Mouse (Mus musculus) ovary, adult 18-20 months (tissue): ENCODE data around the gene Cyb561d2.
A peak's percentile ranks its signal among the peaks of the same experiment; 100 is the strongest.
"Not testable (repeated sequence)": the region's sequence is repeated elsewhere in the genome, so short reads cannot be mapped to it uniquely, and the experiment has no call there.

ENCODE experiments used
- DNase-seq: peaks from one replicate; pipeline ENCODE4 v3.0.0; 2022; ENCODE audit warnings: low spot score, mixed read lengths

The Cyb561d2 gene

DNA sequence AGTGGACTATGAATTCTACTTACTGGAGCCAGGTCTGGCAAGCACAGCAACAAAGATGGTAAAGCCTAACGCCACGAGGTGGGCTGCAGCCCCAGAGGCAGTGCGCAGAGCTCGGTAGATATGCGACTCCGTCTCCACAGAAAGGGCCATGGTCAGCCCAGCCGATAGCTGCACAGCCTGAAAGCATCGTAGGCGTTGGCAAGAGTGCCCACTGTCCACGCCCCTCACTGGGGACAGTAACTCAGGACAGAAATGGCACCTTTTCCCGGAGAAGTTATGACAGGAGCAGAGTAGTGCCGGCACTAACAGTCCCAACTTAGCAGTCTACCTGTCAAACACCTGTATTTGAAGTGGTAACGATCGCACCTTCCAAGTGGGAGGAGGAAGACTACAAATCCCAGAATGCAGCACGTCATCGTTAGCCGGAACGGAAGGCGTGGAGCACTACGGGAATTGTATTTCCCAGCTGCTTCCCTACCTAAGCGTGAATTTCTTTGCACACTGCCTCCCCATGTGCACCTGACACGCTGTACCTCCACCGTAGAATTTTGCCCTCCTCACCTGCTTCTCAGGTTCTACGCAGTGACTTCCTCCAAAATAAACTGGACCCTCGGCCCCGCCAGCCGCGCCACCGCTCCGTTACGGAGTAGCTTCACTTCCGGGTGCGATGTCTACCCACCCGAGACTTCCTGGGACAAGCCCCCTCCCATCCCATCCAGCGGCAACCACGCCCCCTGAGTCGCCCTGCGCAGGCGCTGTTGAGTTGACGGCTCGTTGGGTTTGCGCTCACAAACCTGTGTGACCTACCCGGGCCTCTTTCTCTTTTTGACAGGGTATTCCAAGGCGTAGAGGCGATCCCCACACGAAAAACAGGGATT is at the start of gene Cyb561d2, which contains the start of gene Nprl2:
Gene Cyb561d2 (minus strand): TSS at position 720 of the 878 bp plus-strand sequence.
Gene Nprl2 (plus strand): TSS at position 753 of the 878 bp plus-strand sequence.
- DNase-seq: peak; percentile 90

- DNase-seq: no peak
Measured at GRCm38 (mm10) chr9:107590773-107591060, 48.7 kb upstream of the Cyb561d2 start.

GRCm38 (mm10) chr9:107590058-107590772 is 48.2 kb upstream of the Cyb561d2 start:
- no peak for DNase-seq

DNA sequence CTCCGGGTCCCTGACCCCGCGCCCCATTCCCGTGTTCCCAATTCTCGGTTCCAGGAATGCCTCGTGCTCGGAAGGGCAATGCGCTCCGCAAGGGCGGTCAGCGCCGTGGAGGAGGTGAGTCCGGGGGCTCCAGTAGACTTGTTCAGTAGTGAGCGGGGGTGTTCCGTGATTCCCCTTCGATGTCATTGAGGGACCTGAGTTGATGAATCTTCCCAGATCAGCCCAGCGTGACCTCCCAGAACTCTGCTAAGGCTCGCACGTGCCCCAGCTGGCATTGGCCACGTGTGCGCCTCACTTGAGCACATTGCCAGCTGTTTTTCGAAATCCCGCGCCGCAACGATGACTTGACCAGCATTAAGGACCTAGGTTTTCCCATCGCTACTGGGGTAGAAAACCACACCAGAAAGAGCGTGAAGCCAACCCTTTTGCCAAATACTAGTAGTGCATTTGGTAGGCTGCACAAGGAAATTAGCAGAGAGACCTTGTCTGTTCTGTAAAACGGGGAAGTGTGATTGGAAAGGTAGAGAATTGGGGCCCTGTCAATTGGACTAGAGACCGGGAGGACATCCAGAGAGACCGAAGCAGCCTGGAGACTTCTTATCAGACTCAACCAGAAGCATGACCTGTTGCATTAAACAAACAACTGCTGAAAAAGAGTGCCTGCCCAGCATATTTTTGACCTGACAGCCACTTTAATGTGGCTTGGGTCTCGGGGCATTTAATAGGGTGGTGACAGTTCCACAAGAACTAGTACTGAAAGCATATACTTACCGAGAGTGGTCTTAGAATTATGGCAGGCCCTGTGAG is 46.0 kb upstream of the Cyb561d2 start:
- DNase-seq: no peak

GRCm38 (mm10) chr9:107586974-107587832 is 45.2 kb upstream of the Cyb561d2 start, which contains the start of gene Ifrd2:
Ifrd2 (plus strand) TSS chr9:107587642.
- peak; percentile 97 for DNase-seq

DNA sequence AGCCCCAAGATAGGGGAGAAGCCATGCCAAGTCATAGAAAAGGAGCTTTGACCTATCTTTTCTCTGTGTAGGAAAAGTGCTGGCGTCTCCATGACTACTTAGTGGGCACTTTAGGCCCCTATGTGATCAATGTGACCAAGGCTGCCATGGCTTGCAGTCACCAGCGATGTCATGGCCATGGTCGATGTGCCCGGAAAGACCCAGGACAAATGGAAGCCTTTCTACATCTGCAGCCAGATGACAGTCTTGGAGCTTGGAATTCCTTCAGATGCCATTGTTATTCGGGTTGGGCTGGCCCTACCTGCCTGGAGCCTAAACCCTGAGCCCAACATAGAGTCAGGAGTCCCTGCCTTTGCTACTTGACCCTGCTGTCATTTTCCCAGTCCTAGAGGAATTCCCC is 44.5 kb upstream of the Cyb561d2 start:
- no peak for DNase-seq

DNA sequence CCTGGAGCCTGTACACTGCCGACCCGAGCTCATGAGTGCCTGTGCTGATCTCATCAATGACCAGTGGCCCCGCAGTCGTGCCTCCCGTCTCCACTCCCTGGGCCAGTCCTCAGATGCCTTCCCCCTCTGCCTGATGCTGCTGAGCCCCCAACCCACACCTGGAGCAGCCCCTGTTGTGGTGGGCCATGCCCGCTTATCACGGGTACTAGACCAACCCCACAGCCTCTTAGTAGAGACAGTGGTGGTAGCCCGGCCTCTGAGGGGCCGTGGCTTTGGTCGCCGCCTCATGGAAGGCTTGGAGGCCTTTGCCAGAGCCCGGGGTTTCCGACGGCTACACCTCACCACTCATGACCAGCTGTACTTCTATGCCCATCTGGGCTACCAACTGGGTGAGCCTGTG is 41.2 kb upstream of the Cyb561d2 start:
- DNase-seq: no peak

GRCm38 (mm10) chr9:107582509-107583062 is 40.6 kb upstream of the Cyb561d2 start:
- DNase-seq: no peak

DNA sequence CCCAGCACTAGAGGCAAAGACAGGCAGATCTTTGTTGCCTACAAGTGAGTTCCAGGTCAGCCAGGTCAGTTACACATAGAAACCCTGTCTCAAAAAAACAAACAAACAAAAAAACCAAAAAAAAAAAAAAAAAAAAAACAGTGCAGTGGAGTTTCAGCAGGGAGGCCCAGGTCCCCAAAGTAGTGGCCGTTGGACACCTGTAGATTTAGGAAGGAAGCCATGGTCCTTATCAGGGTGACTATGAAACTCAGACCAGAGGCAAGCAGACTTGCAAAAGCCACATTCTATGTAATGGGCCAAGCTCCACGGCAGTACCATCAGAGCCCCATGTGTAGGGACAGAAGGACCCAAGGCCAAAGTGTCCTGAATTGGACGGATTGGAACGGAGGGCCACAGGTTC is 39.6 kb upstream of the Cyb561d2 start:
- DNase-seq: no peak

DNA sequence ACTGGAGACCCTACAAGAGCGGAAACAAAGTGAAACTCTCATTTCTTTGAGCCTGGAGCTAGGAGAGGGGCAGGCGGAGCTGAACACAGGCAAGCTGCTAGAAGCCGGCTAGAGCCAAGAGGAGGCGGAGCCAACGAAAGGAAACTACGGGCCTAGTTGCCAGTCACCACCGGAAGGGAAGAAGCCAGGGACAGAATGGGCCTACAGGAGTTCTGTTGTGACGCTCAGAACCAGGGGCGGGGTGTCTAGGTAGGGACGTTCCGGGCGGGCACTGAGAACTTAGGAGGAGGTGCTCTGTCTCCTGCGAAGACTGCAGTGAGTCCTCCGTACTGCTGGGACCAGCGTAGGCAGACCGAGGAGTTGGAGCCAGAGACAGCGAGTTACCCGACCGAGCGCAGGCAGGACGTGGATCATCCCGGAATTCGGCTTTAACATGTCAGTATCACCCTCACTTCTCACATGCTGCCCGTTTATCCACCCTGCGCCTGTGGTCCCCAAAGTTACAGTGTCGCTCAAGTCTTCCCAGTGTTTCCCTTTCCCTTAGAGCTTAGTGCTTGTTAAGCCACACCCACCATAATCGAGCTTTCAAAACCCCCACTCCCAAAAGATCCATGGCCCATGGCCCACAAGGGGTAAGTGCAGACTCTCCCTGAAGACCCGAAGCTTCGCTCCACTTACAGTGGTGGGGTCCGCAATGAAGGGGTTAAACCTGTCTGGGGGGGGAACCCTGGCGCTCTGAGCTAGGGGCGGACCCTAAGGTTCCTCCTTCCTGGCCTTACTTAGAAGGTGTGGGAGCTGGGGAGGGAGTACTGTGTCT is 38.7 kb upstream of the Cyb561d2 start, which contains the start of gene Hyal3:
Gene Hyal3 (plus strand): TSS at position 318 of the 817 bp plus-strand sequence.
- peak; percentile 89 for DNase-seq

GRCm38 (mm10) chr9:107579023-107579900 is 37.3 kb upstream of the Cyb561d2 start:
- DNase-seq: no peak

GRCm38 (mm10) chr9:107578587-107578986 is 36.6 kb upstream of the Cyb561d2 start, which contains the start of gene Naa80:
Naa80 (plus strand) TSS chr9:107578887.
- no peak for DNase-seq

DNA sequence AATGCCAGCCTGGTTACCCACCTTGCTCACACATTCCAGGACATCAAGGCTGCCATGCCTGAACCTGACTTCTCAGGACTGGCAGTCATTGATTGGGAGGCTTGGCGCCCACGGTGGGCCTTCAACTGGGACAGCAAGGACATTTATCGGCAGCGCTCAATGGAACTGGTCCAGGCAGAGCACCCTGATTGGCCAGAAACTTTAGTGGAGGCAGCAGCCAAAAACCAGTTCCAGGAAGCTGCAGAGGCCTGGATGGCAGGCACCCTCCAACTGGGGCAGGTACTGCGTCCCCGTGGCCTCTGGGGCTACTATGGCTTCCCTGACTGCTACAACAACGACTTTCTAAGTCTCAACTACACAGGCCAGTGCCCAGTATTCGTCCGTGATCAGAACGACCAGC is 35.9 kb upstream of the Cyb561d2 start:
- no peak for DNase-seq

DNA sequence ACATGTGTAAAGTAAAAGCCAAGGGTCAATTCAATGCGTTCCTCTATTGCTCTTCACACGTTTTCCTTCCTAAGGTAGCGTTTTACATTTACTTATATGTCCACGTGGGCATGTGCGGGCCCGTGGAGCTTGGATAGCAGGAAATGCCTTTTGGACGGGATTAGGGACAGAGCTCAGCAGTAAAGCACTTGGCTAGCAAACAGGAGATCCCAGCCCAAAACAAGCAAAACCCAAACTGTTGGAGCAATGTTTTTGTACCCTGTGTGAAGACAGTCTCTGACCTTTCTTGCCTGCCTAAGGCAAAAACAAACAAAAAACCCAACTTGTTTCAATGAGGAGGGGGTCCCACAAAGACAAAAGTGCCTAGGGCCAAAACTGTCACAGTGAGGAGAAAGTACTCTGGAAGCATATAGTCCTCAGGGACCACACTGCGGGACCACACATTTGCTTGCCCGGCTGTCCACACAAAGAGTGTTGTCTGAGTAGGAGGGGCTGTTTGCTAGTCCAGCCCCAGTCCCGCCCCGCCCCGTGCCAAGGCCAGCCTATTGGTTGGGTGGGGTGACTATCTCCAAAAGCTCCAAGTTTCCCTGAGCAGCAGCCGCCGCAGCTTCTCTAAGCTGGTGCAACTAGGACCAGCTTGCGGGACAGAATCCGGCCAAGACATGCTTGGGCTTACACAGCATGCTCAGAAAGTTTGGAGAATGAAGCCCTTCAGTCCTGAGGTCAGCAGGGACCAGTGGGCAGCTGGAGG is 34.5 kb upstream of the Cyb561d2 start, which contains the start of gene Hyal1:
Gene Hyal1 (plus strand): TSS at position 571 of the 751 bp plus-strand sequence.
- DNase-seq: peak; percentile 78

DNA sequence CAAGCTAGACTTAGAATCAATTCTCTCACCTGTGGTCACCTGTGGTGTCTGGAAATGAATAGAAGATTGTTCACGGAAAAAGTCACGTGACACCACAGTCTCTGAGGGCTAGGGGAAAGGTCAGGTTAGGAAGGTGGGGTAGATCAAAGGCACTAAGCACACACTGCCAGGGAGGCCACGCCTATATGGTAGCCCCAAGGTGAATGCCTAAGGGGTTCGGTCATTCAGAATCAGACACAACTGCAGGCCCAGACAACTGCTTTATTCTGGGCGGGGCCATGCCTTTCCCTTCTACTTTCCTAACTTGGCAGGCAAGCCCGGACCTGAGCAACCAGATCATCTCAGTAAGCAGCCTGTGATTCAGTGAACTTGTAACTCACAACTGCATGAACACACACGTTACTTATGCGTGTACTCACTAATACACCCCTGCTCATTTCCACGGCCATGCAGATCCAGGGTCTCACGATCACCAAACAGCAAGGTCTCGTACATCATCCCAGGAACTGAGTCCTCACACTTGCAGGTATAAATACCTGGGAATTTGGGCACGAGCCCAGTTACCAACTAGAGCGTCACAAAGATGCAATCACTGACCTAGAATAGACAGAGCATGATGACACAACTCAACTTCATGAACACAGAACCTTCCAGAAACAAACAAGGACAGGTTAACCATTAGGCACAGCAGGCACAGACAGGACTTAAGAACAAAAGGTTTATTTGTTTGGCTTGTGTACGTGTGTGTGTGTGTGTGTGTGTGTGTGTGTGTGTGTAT is 33.8 kb upstream of the Cyb561d2 start:
- DNase-seq: no peak

- DNase-seq: not testable (repeated sequence)
Measured at GRCm38 (mm10) chr9:107573774-107574173, 31.8 kb upstream of the Cyb561d2 start.

DNA sequence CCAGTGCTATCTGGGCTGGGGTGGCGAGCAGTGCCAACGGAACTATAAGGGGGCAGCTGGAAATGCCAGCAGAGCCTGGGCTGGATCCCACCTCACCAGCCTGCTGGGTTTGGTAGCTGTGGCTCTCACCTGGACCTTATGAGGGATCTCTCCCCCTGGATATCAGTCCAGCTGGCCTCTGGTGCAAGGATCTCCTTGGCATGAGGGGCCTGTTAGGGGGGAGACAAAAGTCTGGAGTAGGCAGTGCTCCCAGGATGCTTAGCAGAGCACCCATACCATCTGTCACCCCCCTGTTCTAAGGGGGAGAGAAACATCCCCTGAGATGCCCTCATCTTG is 30.3 kb upstream of the Cyb561d2 start:
- no peak for DNase-seq
